Mouse (Mus musculus) stomach, postnatal 0 days (tissue): ENCODE measurements around the gene Stx17.

Source experiments
- CTCF ChIP-seq: IDR thresholded peaks from 2 replicates; pipeline ENCODE4 v1.5.1; 2016; ENCODE audit warnings: antibody characterized with exemption, low read depth, mild to moderate bottlenecking, moderate library complexity
- EP300 ChIP-seq: optimal IDR thresholded peaks from 2 replicates; pipeline ENCODE3; 2016; ENCODE audit warnings: antibody characterized with exemption

DNA sequence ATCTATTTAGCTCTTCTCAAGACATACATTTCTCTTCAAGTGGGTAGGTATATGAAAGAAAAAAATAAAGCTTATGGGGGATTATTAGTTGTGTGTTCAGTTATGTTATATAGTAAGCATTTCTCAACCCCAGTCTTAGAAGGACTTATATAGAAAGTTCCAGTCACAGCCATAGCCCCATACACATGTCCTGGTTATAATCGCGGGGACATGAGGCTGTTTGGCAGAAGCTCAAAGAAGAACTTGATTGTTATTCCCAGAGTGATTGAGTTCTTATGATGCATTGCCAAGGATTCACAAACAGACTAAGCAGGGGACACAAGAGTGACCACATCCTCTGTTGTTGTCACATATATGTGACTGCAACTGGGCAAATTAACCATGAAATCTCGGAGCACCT, 51.0 kb downstream of the Stx17 start:
- TF ChIP-seq CTCF (no peak), EP300 (no peak)
